Comparison of ENCODE assay signal across 8 mouse cellular contexts in the genomic region with DNA sequence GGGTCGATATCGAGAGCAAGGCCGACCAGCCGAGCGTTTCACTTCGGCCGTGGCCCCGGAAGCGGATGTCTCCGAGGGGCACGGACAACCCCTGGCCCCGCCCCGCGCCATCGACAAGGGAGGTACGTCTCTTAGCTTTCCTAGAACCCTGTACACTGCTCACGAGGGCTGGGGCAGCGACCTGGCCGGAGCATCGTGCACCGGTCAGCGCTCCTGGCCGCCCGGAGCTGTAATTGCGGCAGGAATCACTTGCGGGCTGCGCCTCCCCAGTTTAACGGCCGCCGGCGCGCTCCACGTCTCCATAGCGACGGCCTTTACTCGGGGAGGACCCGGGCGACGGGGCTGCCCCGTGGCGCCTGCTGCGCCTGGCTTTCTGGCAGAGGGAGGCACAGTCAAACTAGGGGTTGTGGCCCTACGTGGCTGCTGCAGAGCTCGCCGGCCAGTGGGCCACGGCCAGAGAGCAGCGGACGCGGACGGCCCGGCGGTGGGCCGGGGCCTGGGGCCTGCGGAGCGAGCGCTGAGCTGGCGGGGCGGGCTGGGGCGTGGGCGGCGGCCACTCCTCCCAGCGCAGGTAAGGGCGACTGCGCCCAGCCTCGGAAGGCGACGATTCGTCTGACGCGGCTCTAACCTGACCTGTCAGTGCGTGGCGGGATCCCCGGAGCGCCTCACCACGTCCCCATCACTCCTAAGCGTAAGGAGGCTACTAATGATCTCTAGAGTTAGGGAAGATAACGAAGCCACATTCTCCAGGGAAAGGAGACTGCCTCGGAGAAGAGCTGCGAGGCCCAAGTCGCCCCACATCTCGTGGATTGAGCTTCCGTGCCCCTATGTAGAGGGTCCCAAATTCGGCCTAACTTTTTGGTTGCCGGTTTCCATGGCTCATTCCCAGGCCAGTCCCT. TPM values are rescaled to one million over a fixed set of nuclear protein-coding genes. Genes with fewer than 3 reads are reported as not detected.
DNase-seq lines count a peak whose midpoint lies in the region; ATAC-seq lines count a peak whose summit lies in the region.

Gene Glt8d1, plus strand, starts transcription at position 94 of the 899 bp plus-strand sequence.
Gene Spcs1, minus strand, starts transcription at position 366 of the 899 bp plus-strand sequence.

- peak within 1 kb of the TSS; percentile 92 for H3K9ac ChIP-seq in hindbrain, embryonic 12.5 days

- peak; percentile 93 for ATAC-seq in hindbrain, embryonic 12.5 days (ENCODE audit: low FRiP score)

- WGBS in hindbrain, embryonic 12.5 days, result 1% methylated on average over 74 of the region's 84 CpGs

- peaks cover 9% of the 10 kb centered on the region for H3K36me3 ChIP-seq in hindbrain, embryonic 12.5 days

- no peaks in the 10 kb centered on the region for H3K27me3 ChIP-seq in hindbrain, embryonic 12.5 days

- DNase-seq in Muller cell, postnatal 12 days (ENCODE audit: inconsistent ontology term), result peak; percentile 93
- DNase-seq in cerebellum, postnatal 14 days, result peak; percentile 88 to 89
- peak; percentile 75 to 83 for DNase-seq in frontal cortex, postnatal 14 days (ENCODE audit: low spot score in 2 of 2)
- DNase-seq in layer of hippocampus, postnatal 14 days (ENCODE audit: low spot score in 2 of 2), result peak; percentile 90 to 94
- DNase-seq in lung, postnatal 10 days, result peak; percentile 91
- peak; percentile 79 for DNase-seq in ovary, postnatal 14 days (ENCODE audit: low spot score)
- peak; percentile 71 to 76 for DNase-seq in thymus, postnatal 10 days (ENCODE audit: low spot score in 2 of 2)

- peak within 1 kb of the TSS; percentile 97 for H3K4me3 ChIP-seq in hindbrain, embryonic 12.5 days

- H3K9me3 ChIP-seq in hindbrain, embryonic 12.5 days (replicated peaks), result no peaks in the 10 kb centered on the region

- peaks cover 15% of the 10 kb centered on the region for H3K4me1 ChIP-seq in hindbrain, embryonic 12.5 days

- H3K4me2 ChIP-seq in hindbrain, embryonic 12.5 days (replicated peaks), result peak within 1 kb of the TSS; percentile 79

- peak within 1 kb of the TSS; percentile 95 for H3K27ac ChIP-seq in hindbrain, embryonic 12.5 days

RNA-seq across cellular contexts. Expression of gene Glt8d1, which starts in this region (rescaled TPM):
- 73.0 and 76.5 TPM in 2 replicates for polyA plus RNA-seq in hindbrain, embryonic 12.5 days (2016; fragmentation: Nextera tagmentation; extraction: Ambion mirVana)
- 10 to 100 TPM; 36.8 to 38.0 TPM for total RNA-seq in layer of hippocampus, postnatal 14 days (2021)

RNA-seq across cellular contexts. Expression of gene Spcs1, which starts in this region (rescaled TPM):
- 301 and 319 TPM in 2 replicates for polyA plus RNA-seq in hindbrain, embryonic 12.5 days (2016; fragmentation: Nextera tagmentation; extraction: Ambion mirVana)
- total RNA-seq in layer of hippocampus, postnatal 14 days (2021), result 100 to 1,000 TPM; 173 to 181 TPM

Comparison
In these comparisons a context has a peak if more than half of its experiments do, and no peak if none do; other contexts are left out.
1. Peak in every context shown above with its lines: DNase-seq, ATAC-seq, H3K4me3 ChIP-seq and H3K27ac ChIP-seq.